Mouse (Mus musculus) intestine, postnatal 0 days (tissue): ENCODE data around the gene Mrps5. TPM values are rescaled to one million over a fixed set of nuclear protein-coding genes. Genes with fewer than 3 reads are reported as not detected.

Source experiments
- ATAC-seq: fragments of 200-750 bp; cut with Nextera tagmentation; 2 replicates; pipeline ENCODE4 v1.8.0; 2017; ENCODE audit warnings: mild to moderate bottlenecking, moderate TSS enrichment, moderate library complexity
- H3K27ac ChIP-seq: fragments of 300-500 bp; sonication (generic); 2 replicates; pipeline ENCODE4 v1.5.1; 2014; ENCODE audit warnings: mild to moderate bottlenecking, low read depth, low read length, moderate library complexity
- H3K27me3 ChIP-seq: fragments of 300-500 bp; sonication (generic); replicated peaks from 2 replicates; pipeline ENCODE4 v1.6.1; 2014; ENCODE audit warnings: low read length, mixed read lengths; ENCODE audit not compliant: control insufficient read depth, insufficient read depth
- H3K36me3 ChIP-seq: fragments of 300-500 bp; sonication (generic); 2 replicates; pipeline ENCODE4 v1.6.1; 2014; ENCODE audit warnings: mild to moderate bottlenecking, moderate library complexity; ENCODE audit not compliant: control insufficient read depth, insufficient read depth
- H3K4me1 ChIP-seq: fragments of 300-500 bp; sonication (generic); replicated peaks from 2 replicates; pipeline ENCODE4 v1.6.1; 2014; ENCODE audit warnings: antibody characterized with exemption, low read length, mixed read lengths; ENCODE audit not compliant: control insufficient read depth, insufficient read depth
- H3K4me2 ChIP-seq: fragments of 300-500 bp; sonication (generic); replicated peaks from 2 replicates; pipeline ENCODE4 v1.6.1; 2014; ENCODE audit warnings: low read depth, mild to moderate bottlenecking, moderate library complexity
- H3K4me3 ChIP-seq: fragments of 300-500 bp; sonication (generic); 2 replicates; pipeline ENCODE4 v1.5.1; 2014; ENCODE audit warnings: low read depth, low read length
- H3K9ac ChIP-seq: fragments of 300-500 bp; sonication (generic); 2 replicates; pipeline ENCODE4 v1.6.1; 2014; ENCODE audit warnings: mild to moderate bottlenecking, low read depth, low read length
- H3K9me3 ChIP-seq: fragments of 300-500 bp; sonication (generic); 2 replicates; pipeline ENCODE4 v1.6.1; 2016; ENCODE audit warnings: mixed run types; ENCODE audit not compliant: control insufficient read depth
- CTCF ChIP-seq: sonication (generic); IDR thresholded peaks from 2 replicates; pipeline ENCODE4 v1.5.1; 2016; ENCODE audit warnings: low read depth, mild to moderate bottlenecking, control low read depth, antibody characterized with exemption, moderate library complexity
- WGBS: fragments of 180-500 bp; shearing (Covaris S2); extraction: QIAGEN DNeasy Blood & Tissue Kit; methylation state at CpG from one replicate; pipeline ENCODE4 v1.1.7; 2014; 5-methylcytosine and 5-hydroxymethylcytosine counted together
- polyA plus RNA-seq: library from polyadenylated mRNA; unstranded; fragments of >200 nt; fragmentation: Nextera tagmentation; extraction: Ambion mirVana; gene quantifications from 2 replicates; pipeline ENCODE4 v1.2.1, GENCODE M21; 2015

Mrps5 gene
- polyA plus RNA-seq, 1 experiment from 2014 or later, result 71.0 TPM

- no peak for ATAC-seq
- H3K9me3 ChIP-seq, result no peaks in the 10 kb centered on the region
- H3K36me3 ChIP-seq, result no peaks in the 10 kb centered on the region
- no peak overlapping the region for H3K4me2 ChIP-seq
- no peak for TF ChIP-seq CTCF
- H3K27me3 ChIP-seq, result no peaks in the 10 kb centered on the region
- H3K9ac ChIP-seq, result no peak overlapping the region
- H3K4me3 ChIP-seq, result no peak overlapping the region
- H3K27ac ChIP-seq, result no peak overlapping the region
- H3K4me1 ChIP-seq, result no peaks in the 10 kb centered on the region
Measured at GRCm38 (mm10) chr2:127549711-127550110, 37.3 kb upstream of the Mrps5 start.

GRCm38 (mm10) chr2:127550446-127550845, 36.6 kb upstream of the Mrps5 start:
- H3K4me3 ChIP-seq, result no peak overlapping the region
- WGBS, result 52% methylated on average over 1 of the region's 1 CpGs
- H3K27me3 ChIP-seq, result no peaks in the 10 kb centered on the region
- H3K4me1 ChIP-seq, result no peaks in the 10 kb centered on the region
- no peaks in the 10 kb centered on the region for H3K9me3 ChIP-seq
- ATAC-seq, result no peak
- no peak overlapping the region for H3K27ac ChIP-seq
- no peak for TF ChIP-seq CTCF
- no peak overlapping the region for H3K4me2 ChIP-seq
- H3K36me3 ChIP-seq, result no peaks in the 10 kb centered on the region
- H3K9ac ChIP-seq, result no peak overlapping the region

- WGBS, result 48% methylated on average over 5 of the region's 5 CpGs
- no peaks in the 10 kb centered on the region for H3K36me3 ChIP-seq
- peak; percentile 61 for TF ChIP-seq CTCF
- H3K4me1 ChIP-seq, result no peaks in the 10 kb centered on the region
- no peaks in the 10 kb centered on the region for H3K27me3 ChIP-seq
- H3K4me2 ChIP-seq, result no peak overlapping the region
- H3K9ac ChIP-seq, result no peak overlapping the region
- no peaks in the 10 kb centered on the region for H3K9me3 ChIP-seq
- no peak overlapping the region for H3K27ac ChIP-seq
- no peak overlapping the region for H3K4me3 ChIP-seq
- ATAC-seq, result no peak
Measured at GRCm38 (mm10) chr2:127551078-127551477, 35.9 kb upstream of the Mrps5 start.

GRCm38 (mm10) chr2:127559070-127559966, 27.7 kb upstream of the Mrps5 start:
- H3K4me1 ChIP-seq, result no peaks in the 10 kb centered on the region
- H3K4me2 ChIP-seq, result no peak overlapping the region; the same call in 1 of the 2 replicates
- no peak overlapping the region for H3K27ac ChIP-seq
- H3K27me3 ChIP-seq, result no peaks in the 10 kb centered on the region
- H3K36me3 ChIP-seq, result no peaks in the 10 kb centered on the region
- ATAC-seq, result peak; percentile 69
- H3K9ac ChIP-seq, result no peak overlapping the region
- no peaks in the 10 kb centered on the region for H3K9me3 ChIP-seq
- peak; percentile 91 for TF ChIP-seq CTCF
- H3K4me3 ChIP-seq, result no peak overlapping the region
- 19% methylated on average over 18 of the region's 18 CpGs for WGBS

DNA sequence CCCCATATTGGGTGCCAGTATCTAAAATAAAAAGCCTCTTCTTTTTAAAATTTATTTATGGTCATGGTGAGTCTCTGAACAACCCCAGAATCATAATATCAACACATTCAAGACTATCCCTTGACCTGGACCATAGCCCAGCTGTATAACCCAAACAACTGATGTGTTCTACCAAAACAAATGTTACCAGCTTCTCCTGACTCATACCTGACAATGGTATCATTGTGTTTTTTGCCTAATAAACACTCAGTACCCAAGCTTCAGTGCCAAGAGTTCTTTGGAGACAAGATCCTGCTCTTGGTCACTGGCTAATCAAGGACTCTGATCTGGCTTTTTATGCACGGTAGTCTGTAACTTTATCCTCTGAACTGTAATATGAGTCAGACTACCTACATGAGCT, 13.7 kb upstream of the Mrps5 start:
- Histone ChIP-seq H3K27me3 (no peaks in the 10 kb centered on the region), H3K4me3 (no peak overlapping the region), H3K4me1 (no peaks in the 10 kb centered on the region), H3K4me2 (no peak overlapping the region), H3K9me3 (no peaks in the 10 kb centered on the region), H3K27ac (no peak overlapping the region), H3K9ac (no peak overlapping the region), H3K36me3 (peaks cover 23% of the 10 kb centered on the region)
- 57% methylated on average over 1 of the region's 1 CpGs for WGBS
- TF ChIP-seq CTCF, result no peak
- no peak for ATAC-seq

DNA sequence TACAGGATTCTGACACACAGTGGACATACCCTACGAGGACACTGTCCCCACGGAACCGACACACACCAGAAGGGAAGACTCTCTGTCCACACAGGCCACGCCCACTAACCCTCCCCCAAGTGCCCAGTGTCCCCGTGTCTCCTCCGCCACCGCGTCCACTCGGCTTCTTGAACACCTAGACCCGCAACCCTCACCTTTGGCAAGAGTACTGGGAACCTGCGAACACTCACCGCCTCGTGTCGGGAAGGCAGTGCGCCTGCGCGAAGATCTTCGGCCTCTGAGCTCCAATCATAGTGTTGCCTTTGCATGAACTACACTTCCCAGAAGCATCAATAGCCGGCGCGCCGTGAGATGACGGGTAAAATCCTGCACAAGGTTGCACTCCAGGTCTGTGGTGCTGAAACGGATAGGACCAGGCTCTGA, 2.6 kb upstream of the Mrps5 start:
- peak; percentile 11; the same call in 1 of the 2 replicates for TF ChIP-seq CTCF
- Histone ChIP-seq H3K36me3 (no peaks in the 10 kb centered on the region), H3K9ac (peak overlapping the region; percentile 47), H3K27ac (no peak overlapping the region), H3K27me3 (no peaks in the 10 kb centered on the region), H3K4me1 (peaks cover 8% of the 10 kb centered on the region; the same call in 1 of the 2 replicates), H3K4me2 (peak overlapping the region; percentile 83), H3K4me3 (peak overlapping the region; percentile 57), H3K9me3 (no peaks in the 10 kb centered on the region)
- peak; percentile 88 for ATAC-seq
- under 1% methylated on average over 24 of the region's 24 CpGs for WGBS
